Mouse (Mus musculus): Measurements from ENCODE around the gene Rassf1. TPM values are rescaled to one million over a fixed set of nuclear protein-coding genes. Genes with fewer than 3 reads are reported as not detected.

Gene Rassf1
- total and polyA plus RNA-seq, 3 experiments, result 11.6 to 17.7 (median 15.3) TPM

- Histone ChIP-seq H3K4me1 (ENCODE audit: control insufficient read depth in 1 of 2, insufficient read depth in 2 of 2) (no peaks in the 10 kb centered on the region), H3K27ac (ENCODE audit: insufficient read depth, low read depth) (no peak overlapping the region), H3K9me3 (replicated peaks; ENCODE audit: low read length) (no peaks in the 10 kb centered on the region), H3K9ac (ENCODE audit: insufficient read depth, low read depth) (no peak overlapping the region), H3K36me3 (replicated peaks in 1 of 2; ENCODE audit: control insufficient read depth in 1 of 2, insufficient read depth in 1 of 2, low read length in 1 of 2) (no peaks in the 10 kb centered on the region), H3K79me2 (replicated peaks; ENCODE audit: control insufficient read depth, extremely low read depth, insufficient read depth, poor library complexity, severe bottlenecking) (no peaks in the 10 kb centered on the region), H3K27me3 (replicated peaks) (peaks cover 97% of the 10 kb centered on the region), H3K4me2 (ENCODE audit: insufficient read depth, low read depth, poor library complexity, severe bottlenecking) (no peak overlapping the region), H3K4me3 (replicated peaks in 1 of 3; ENCODE audit: low read depth in 2 of 3, low read length in 2 of 3, poor library complexity in 1 of 3) (no peak overlapping the region)
- in situ Hi-C loops (cut with MboI; ENCODE audit: low pct_ligation_motif_present, low pct_unique_long_range_greater_than_20kb, low sequenced_read_pairs), result loop anchor here (5.0 kb wide), 1 partner anchor 143 kb away; no protein-coding TSS in a partner anchor
- no peak for DNase-seq (ENCODE audit: extremely low read depth)
- dilution Hi-C loops (cut with MboI; ENCODE audit: extremely low pct_ligation_motif_present, extremely low pct_unique_long_range_greater_than_20kb, low sequenced_read_pairs), result no loop called here
- TF ChIP-seq ZNF384 (IDR thresholded peaks at IDR 0.05; ENCODE audit: low read depth, low read length) (no peak), MAFK (IDR thresholded peaks at IDR 0.05; ENCODE audit: insufficient replicate concordance, low read length) (no peak), CHD1 (IDR thresholded peaks at IDR 0.05; ENCODE audit: low read depth, low read length) (no peak), TCF12 (IDR thresholded peaks at IDR 0.05; ENCODE audit: low read depth, low read length) (no peak), MAZ (IDR thresholded peaks at IDR 0.05; ENCODE audit: low read depth, low read length) (no peak), USF1 (IDR thresholded peaks at IDR 0.05; ENCODE audit: low read depth, low read length) (no peak), ZC3H11A (IDR thresholded peaks at IDR 0.05; ENCODE audit: low read depth, low read length) (no peak), ZKSCAN1 (IDR thresholded peaks at IDR 0.05; ENCODE audit: borderline replicate concordance, low read depth, low read length) (no peak), USF2 (conservative IDR thresholded peaks at IDR 0.05; ENCODE audit: low read depth, low read length) (no peak), ELF1 (IDR thresholded peaks at IDR 0.05; ENCODE audit: low read depth, low read length) (no peak), HCFC1 (IDR thresholded peaks at IDR 0.05; ENCODE audit: low read depth, low read length) (no peak), ZMIZ1 (IDR thresholded peaks at IDR 0.05; ENCODE audit: low read depth, low read length) (no peak), RAD21 (IDR thresholded peaks at IDR 0.05; ENCODE audit: low read depth, low read length) (no peak), E2F4 (IDR thresholded peaks at IDR 0.05; ENCODE audit: insufficient replicate concordance, low read depth, low read length) (no peak), NELFE (IDR thresholded peaks at IDR 0.05; ENCODE audit: low read depth, low read length) (no peak), MXI1 (IDR thresholded peaks at IDR 0.05; ENCODE audit: low read depth, low read length) (no peak), JUND (conservative IDR thresholded peaks at IDR 0.05; ENCODE audit: low read depth, low read length) (no peak), POLR2A (IDR thresholded peaks at IDR 0.05; ENCODE audit: low read depth, low read length) (no peak), GABPA (IDR thresholded peaks at IDR 0.05; ENCODE audit: insufficient replicate concordance, low read depth, low read length) (no peak)
These were observed 40.8 kb upstream of the Rassf1 start for GRCm38 (mm10) chr9:107510384-107511100.

- no peak for TF ChIP-seq POLR2A (IDR thresholded peaks at IDR 0.05; ENCODE audit: low read depth, low read length)
- no peak for TF ChIP-seq EP300 (IDR thresholded peaks at IDR 0.05; ENCODE audit: low read length)
- no peak for TF ChIP-seq E2F4 (IDR thresholded peaks at IDR 0.05; ENCODE audit: insufficient replicate concordance, low read depth, low read length)
- TF ChIP-seq MXI1 (IDR thresholded peaks at IDR 0.05; ENCODE audit: low read depth, low read length), result no peak
- no peak for TF ChIP-seq KAT2A (IDR thresholded peaks at IDR 0.05; ENCODE audit: insufficient replicate concordance, low read length)
- TF ChIP-seq RAD21 (IDR thresholded peaks at IDR 0.05; ENCODE audit: low read depth, low read length), result no peak
- no peak for TF ChIP-seq NRF1 (IDR thresholded peaks at IDR 0.05; ENCODE audit: low read depth, low read length)
- TF ChIP-seq UBTF (IDR thresholded peaks at IDR 0.05; ENCODE audit: low read depth, low read length), result no peak
- no peak for TF ChIP-seq CTCF (conservative IDR thresholded peaks at IDR 0.05 in 1 of 2, IDR thresholded peaks at IDR 0.05 in 1 of 2; ENCODE audit: low read depth in 2 of 2, low read length in 2 of 2)
- peaks cover 90% of the 10 kb centered on the region for H3K27me3 ChIP-seq (replicated peaks)
- no peak overlapping the region for H3K4me3 ChIP-seq (replicated peaks in 1 of 3; ENCODE audit: low read depth in 2 of 3, low read length in 2 of 3, poor library complexity in 1 of 3)
These were observed 39.9 kb upstream of the Rassf1 start for GRCm38 (mm10) chr9:107511436-107511835.

More at GRCm38 (mm10) chr9:107511436-107511835, 39.9 kb upstream of the Rassf1 start:
- Histone ChIP-seq H3K79me2 (replicated peaks; ENCODE audit: control insufficient read depth, extremely low read depth, insufficient read depth, poor library complexity, severe bottlenecking) (no peaks in the 10 kb centered on the region), H3K4me1 (ENCODE audit: control insufficient read depth in 1 of 2, insufficient read depth in 2 of 2) (no peaks in the 10 kb centered on the region), H3K27ac (ENCODE audit: insufficient read depth, low read depth) (no peak overlapping the region), H3K36me3 (replicated peaks in 1 of 2; ENCODE audit: control insufficient read depth in 1 of 2, insufficient read depth in 1 of 2, low read length in 1 of 2) (no peaks in the 10 kb centered on the region), H3K9me3 (replicated peaks; ENCODE audit: low read length) (no peaks in the 10 kb centered on the region), H3K4me2 (ENCODE audit: insufficient read depth, low read depth, poor library complexity, severe bottlenecking) (no peak overlapping the region), H3K9ac (ENCODE audit: insufficient read depth, low read depth) (no peak overlapping the region)
- dilution Hi-C loops (cut with MboI; ENCODE audit: extremely low pct_ligation_motif_present, extremely low pct_unique_long_range_greater_than_20kb, low sequenced_read_pairs) (no loop called here), in situ Hi-C loops (cut with MboI; ENCODE audit: low pct_ligation_motif_present, low pct_unique_long_range_greater_than_20kb, low sequenced_read_pairs) (loop anchor here (5.0 kb wide), 1 partner anchor 144 kb away; no protein-coding TSS in a partner anchor)
- no peak for DNase-seq (ENCODE audit: extremely low read depth)
